In the genomic region with DNA sequence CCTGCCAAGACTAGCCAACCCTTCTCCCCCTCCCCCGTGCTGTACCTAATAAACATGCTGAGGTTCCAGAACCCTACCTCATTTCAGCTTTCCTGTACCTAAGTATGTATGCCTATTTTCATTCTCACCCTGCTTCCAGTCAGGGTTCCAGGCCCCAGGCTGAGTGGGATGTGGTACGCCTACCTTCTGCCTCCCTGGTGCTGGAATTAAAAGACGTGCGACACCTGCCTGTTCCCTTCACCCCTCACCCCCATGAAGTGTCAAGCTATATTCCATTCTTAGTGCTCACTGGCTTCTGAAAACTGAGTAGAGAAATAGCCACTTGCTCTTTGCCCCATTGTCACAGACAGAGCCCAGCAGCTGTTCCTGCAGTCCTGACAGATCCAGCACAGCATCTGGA, we compare ENCODE assay signal across 26 mouse cellular contexts. TPM values are rescaled to one million over a fixed set of nuclear protein-coding genes. Genes with fewer than 3 reads are reported as not detected.
DNase-seq lines count a peak whose midpoint lies in the region; ATAC-seq lines count a peak whose summit lies in the region.
"Had no signal": no experiment of that assay in that cellular context is flagged by ENCODE, and none has a peak within 500 bp of the region (broad histone marks: within the 10 kb centered on the region; RNA-seq: fewer than 3 reads in every experiment).

No protein-coding gene starts in this region.

- peak overlapping the region; percentile 22; the same call in 1 of the 2 replicates for H3K27ac ChIP-seq in embryonic facial prominence, embryonic 15.5 days (replicated peaks)
- H3K27ac ChIP-seq: embryonic facial prominence, embryonic 12.5 days; forebrain, embryonic 13.5 days; heart, embryonic 10.5 days; heart, embryonic 15.5 days; hindbrain, embryonic 13.5 days; hindbrain, postnatal 0 days had no signal

- intact Hi-C loops in left cerebral cortex, postnatal 36 days (cut with DNase I) = no loop called here
- intact Hi-C loops in left cerebral cortex, postnatal 4 days (cut with DNase I) = no loop called here

- no peak for DNase-seq in frontal cortex, postnatal 10 days (ENCODE audit: low spot score in 2 of 2)
- peak; percentile 8 to 23 for DNase-seq in left cerebral cortex, postnatal 36 days (ENCODE audit: low spot score in 2 of 2)
- DNase-seq in left cerebral cortex, postnatal 4 days = no peak
- DNase-seq in A20 (ENCODE audit: low read depth, low spot score) = peak; percentile 27
- DNase-seq in embryo, embryonic 10 days (ENCODE audit: low spot score) = no peak
- no peak for DNase-seq in urinary bladder, postnatal 4 days (ENCODE audit: low spot score in 2 of 2)
- DNase-seq: adrenal gland, adult 2 months; adrenal gland, postnatal 25 days; cerebellum, adult 2 months; cerebellum, postnatal 10 days; embryo, embryonic 11 days; forebrain, postnatal 0 days; gastrocnemius, postnatal 36 days; heart, adult 11 months; heart, postnatal 14 days had no signal

- no peaks in the 10 kb centered on the region for H3K27me3 ChIP-seq in embryonic facial prominence, embryonic 15.5 days
- H3K27me3 ChIP-seq: CH12.LX; embryonic facial prominence, embryonic 12.5 days; forebrain, embryonic 13.5 days; heart, embryonic 15.5 days; hindbrain, embryonic 13.5 days; Patski had no signal

- H3K4me1 ChIP-seq in embryonic facial prominence, embryonic 15.5 days = peaks cover 12% of the 10 kb centered on the region

- ATAC-seq in frontal cortex, adult (ENCODE audit: low TSS enrichment) = 0 out of 2 replicates have a peak, but pooled peaks have one; percentile 7
- no peak for ATAC-seq in embryonic facial prominence, embryonic 15.5 days (ENCODE audit: insufficient number of reproducible peaks, low FRiP score, low TSS enrichment, low read depth)
- ATAC-seq: activated CD4-positive, CD25-positive, alpha-beta regulatory T cell, adult 4 months; forebrain, embryonic 13.5 days; forebrain, postnatal 0 days; hindbrain, postnatal 0 days; Patski had no signal

- 77% methylated on average over 4 of the region's 4 CpGs for WGBS in embryonic facial prominence, embryonic 15.5 days

- H3K4me3 ChIP-seq in embryonic facial prominence, embryonic 15.5 days (replicated peaks) = no peak overlapping the region
- H3K4me3 ChIP-seq: embryonic facial prominence, embryonic 12.5 days; forebrain, embryonic 13.5 days; heart, embryonic 10.5 days; heart, embryonic 15.5 days; hindbrain, embryonic 13.5 days had no signal

- H3K9ac ChIP-seq in embryonic facial prominence, embryonic 15.5 days = no peak overlapping the region
- H3K9ac ChIP-seq: embryonic facial prominence, embryonic 12.5 days; forebrain, embryonic 13.5 days; forebrain, postnatal 0 days; heart, embryonic 15.5 days; hindbrain, embryonic 13.5 days had no signal

- no peak overlapping the region for H3K4me2 ChIP-seq in embryonic facial prominence, embryonic 15.5 days (replicated peaks)
- H3K4me2 ChIP-seq: embryonic facial prominence, embryonic 12.5 days; forebrain, embryonic 13.5 days; heart, embryonic 15.5 days; hindbrain, embryonic 13.5 days had no signal

- H3K9me3 ChIP-seq in embryonic facial prominence, embryonic 15.5 days (replicated peaks) = no peaks in the 10 kb centered on the region
- H3K9me3 ChIP-seq: embryonic facial prominence, embryonic 12.5 days; forebrain, embryonic 13.5 days; heart, embryonic 10.5 days; heart, embryonic 15.5 days; hindbrain, embryonic 13.5 days had no signal

- no peaks in the 10 kb centered on the region for H3K36me3 ChIP-seq in embryonic facial prominence, embryonic 15.5 days
- H3K36me3 ChIP-seq: embryonic facial prominence, embryonic 12.5 days; heart, embryonic 10.5 days; heart, embryonic 15.5 days; hindbrain, embryonic 13.5 days had no signal

RNA-seq across cellular contexts. Expression of a gene that starts 3.8 kb away (rescaled TPM):
- 100 to 1,000 TPM; 163 to 166 TPM for total RNA-seq in left cerebral cortex, postnatal 36 days (2021)
- total RNA-seq in left cerebral cortex, postnatal 4 days (2021) = 100 to 1,000 TPM; 150 to 157 TPM
- 127 and 137 TPM in 2 replicates for polyA plus RNA-seq in embryonic facial prominence, embryonic 15.5 days (2015; fragmentation: Nextera tagmentation; extraction: Ambion mirVana)

RNA-seq across cellular contexts. Expression of a gene that starts 3.9 kb away (rescaled TPM):
- total RNA-seq in left cerebral cortex, postnatal 36 days (2021) = 10 to 100 TPM; 64.5 to 74.5 TPM
- total RNA-seq in left cerebral cortex, postnatal 4 days (2021) = 100 to 1,000 TPM; 103 to 118 TPM
- polyA plus RNA-seq in embryonic facial prominence, embryonic 15.5 days (2015; fragmentation: Nextera tagmentation; extraction: Ambion mirVana) = 113 and 119 TPM in 2 replicates

Comparison
In these comparisons a context has a peak if more than half of its experiments do, and no peak if none do; other contexts are left out.
1. DNase-seq: peak in left cerebral cortex, postnatal 36 days (2 of 2) and A20 (single experiment); none in frontal cortex, postnatal 10 days (0 of 2), left cerebral cortex, postnatal 4 days (single experiment), embryo, embryonic 10 days (single experiment) and urinary bladder, postnatal 4 days (0 of 2).